Mouse (Mus musculus): ENCODE results near the gene Zfp934.
"Not testable (repeated sequence)": the region's sequence is repeated elsewhere in the genome, so short reads cannot be mapped to it uniquely, and the experiment has no call there.

DNA sequence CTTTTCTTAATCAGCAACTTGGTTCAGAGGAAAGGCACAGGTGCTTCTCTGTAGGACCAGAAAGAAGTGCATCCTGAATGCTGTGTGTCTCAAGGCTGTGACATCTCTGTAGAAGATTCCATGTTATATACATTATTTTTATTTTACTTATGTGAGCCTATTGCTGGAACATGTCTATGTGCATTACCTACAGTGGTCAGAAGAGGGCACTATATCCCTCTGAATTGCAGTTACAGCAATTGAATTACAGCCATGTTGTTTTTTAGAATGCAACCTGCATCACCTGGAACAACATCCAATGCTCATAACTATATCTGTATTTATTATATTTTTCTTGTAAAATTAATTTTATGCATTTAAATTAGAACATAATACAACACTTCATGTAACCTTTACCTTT lies 101.1 kb downstream of the Zfp934 start:
- not testable (repeated sequence) for TF ChIP-seq CTCF, POLR2A (IDR thresholded peaks at IDR 0.05; ENCODE audit: insufficient read depth, low read depth, low read length)

All from olfactory bulb, adult 2 months (tissue).